Mouse (Mus musculus) myocyte (in vitro differentiated cells): ENCODE measurements at regions not wholly inside any gene's neighbourhood (a gene's known extent, or its start where the extent isn't known, plus 50 kb on each side); places are given as distances from the start of the nearest gene placed in this dataset.

Experiments
- H3K27me3 ChIP-seq: one replicate; pipeline ENCODE4 v1.6.1; 2011; ENCODE audit not compliant: control insufficient read depth, insufficient read depth, insufficient read length
- H3K36me3 ChIP-seq: one replicate; pipeline ENCODE4 v1.6.1; 2011; ENCODE audit not compliant: control insufficient read depth, insufficient read depth
- H3K4me2 ChIP-seq: one replicate; pipeline ENCODE4 v1.6.1; 2011; ENCODE audit warnings: low read depth, control low read depth
- H3K4me3 ChIP-seq: one replicate; pipeline ENCODE4 v1.5.1; 2011; ENCODE audit warnings: mild to moderate bottlenecking, control low read depth, moderate library complexity
- H3K79me2 ChIP-seq: one replicate; pipeline ENCODE4 v1.6.1; 2011; ENCODE audit not compliant: control insufficient read depth, insufficient read depth
- H3ac ChIP-seq: one replicate; pipeline ENCODE4 v1.6.1; 2011; ENCODE audit not compliant: control insufficient read depth, insufficient read length
- CEBPB ChIP-seq: IDR thresholded peaks from 2 replicates; pipeline ENCODE4 v1.6.1; 2011; ENCODE audit warnings: mild to moderate bottlenecking, moderate library complexity; ENCODE audit not compliant: poor library complexity, insufficient read depth, severe bottlenecking
- E2F4 ChIP-seq: IDR thresholded peaks from one replicate; pipeline ENCODE4 v1.6.1; 2011; ENCODE audit warnings: mild to moderate bottlenecking, control low read depth, moderate library complexity; ENCODE audit not compliant: insufficient read depth
- MAX ChIP-seq: IDR thresholded peaks from one replicate; pipeline ENCODE4 v1.6.1; 2011; ENCODE audit warnings: low read depth, mild to moderate bottlenecking, control low read depth
- MYOD1 ChIP-seq, 3 experiments: IDR thresholded peaks; one replicate each; pipeline ENCODE4 v1.6.1; 2011; ENCODE audit warnings: control low read depth in 2 of 3, low read depth in 2 of 3, mild to moderate bottlenecking in 2 of 3, moderate library complexity in 1 of 3; ENCODE audit not compliant: insufficient read length in 2 of 3, control insufficient read depth in 1 of 3
- MYOG ChIP-seq, 3 experiments: IDR thresholded peaks; one replicate each; pipeline ENCODE4 v1.6.1; 2011; ENCODE audit warnings: control low read depth in 2 of 3, low read depth in 2 of 3, mild to moderate bottlenecking in 2 of 3; ENCODE audit not compliant: insufficient read length in 2 of 3, control insufficient read depth in 1 of 3, insufficient read depth in 1 of 3
- POLR2A ChIP-seq: IDR thresholded peaks from one replicate; pipeline ENCODE4 v1.6.1; 2011; ENCODE audit warnings: low read depth, mild to moderate bottlenecking, control low read depth, moderate library complexity; ENCODE audit not compliant: insufficient read length
- POLR2AphosphoS2 ChIP-seq: IDR thresholded peaks from one replicate; pipeline ENCODE4 v1.6.1; 2011; ENCODE audit warnings: low read depth, control low read depth; ENCODE audit not compliant: insufficient read length
- REST ChIP-seq: IDR thresholded peaks from one replicate; pipeline ENCODE4 v1.6.1; 2011; ENCODE audit warnings: mild to moderate bottlenecking, control low read depth, moderate library complexity; ENCODE audit not compliant: insufficient read depth, insufficient read length
- SRF ChIP-seq: IDR thresholded peaks from one replicate; pipeline ENCODE4 v1.6.1; 2011; ENCODE audit warnings: low read depth; ENCODE audit not compliant: control insufficient read depth, insufficient read length
- TCF12 ChIP-seq: IDR thresholded peaks from one replicate; pipeline ENCODE4 v1.6.1; 2011; ENCODE audit warnings: mild to moderate bottlenecking, control low read depth; ENCODE audit not compliant: poor library complexity, insufficient read depth, severe bottlenecking
- TCF3 ChIP-seq: IDR thresholded peaks from one replicate; pipeline ENCODE4 v1.6.1; 2011; ENCODE audit warnings: low read depth, control low read depth; ENCODE audit not compliant: insufficient read length
- USF1 ChIP-seq: IDR thresholded peaks from one replicate; pipeline ENCODE4 v1.6.1; 2011; ENCODE audit warnings: low read depth, mild to moderate bottlenecking, control low read depth, moderate library complexity

DNA sequence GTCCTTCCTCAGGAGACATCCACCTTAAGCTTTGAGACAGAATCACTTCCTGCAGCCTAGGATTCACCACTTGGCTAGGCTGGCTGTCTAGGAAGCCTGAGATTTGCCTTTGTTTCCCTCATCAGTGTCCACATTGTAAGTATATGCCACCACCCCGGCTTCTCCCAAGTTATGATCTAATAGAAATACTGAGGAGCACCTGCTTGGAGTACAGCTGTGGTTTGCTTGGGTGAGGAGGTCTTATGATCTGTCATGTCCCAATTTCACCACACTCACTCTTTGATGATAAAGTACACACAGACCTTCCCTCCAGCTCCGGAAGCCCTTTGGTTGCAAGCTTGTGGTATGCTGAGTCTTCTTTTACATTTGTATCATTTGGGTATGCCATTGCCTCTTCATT is 202.4 kb downstream of the 4930544G11Rik start:
- H3K79me2 ChIP-seq = no peaks in the 10 kb centered on the region
- no peak overlapping the region for H3K4me3 ChIP-seq
- TF ChIP-seq POLR2A (no peak), SRF (no peak), MAX (no peak), USF1 (no peak), POLR2AphosphoS2 (no peak), E2F4 (no peak), MYOD1 (IDR thresholded peaks at IDR 0.05; ENCODE audit: control insufficient read depth in 1 of 3, insufficient read length in 2 of 3, low read depth in 2 of 3) (no peak), CEBPB (no peak), TCF3 (no peak), MYOG (IDR thresholded peaks at IDR 0.05; ENCODE audit: control insufficient read depth in 1 of 3, insufficient read depth in 1 of 3, insufficient read length in 2 of 3, low read depth in 2 of 3) (no peak), REST (no peak), TCF12 (no peak)
- no peak overlapping the region for H3ac ChIP-seq
- no peak overlapping the region for H3K4me2 ChIP-seq
- no peaks in the 10 kb centered on the region for H3K36me3 ChIP-seq
- H3K27me3 ChIP-seq = no peaks in the 10 kb centered on the region

DNA sequence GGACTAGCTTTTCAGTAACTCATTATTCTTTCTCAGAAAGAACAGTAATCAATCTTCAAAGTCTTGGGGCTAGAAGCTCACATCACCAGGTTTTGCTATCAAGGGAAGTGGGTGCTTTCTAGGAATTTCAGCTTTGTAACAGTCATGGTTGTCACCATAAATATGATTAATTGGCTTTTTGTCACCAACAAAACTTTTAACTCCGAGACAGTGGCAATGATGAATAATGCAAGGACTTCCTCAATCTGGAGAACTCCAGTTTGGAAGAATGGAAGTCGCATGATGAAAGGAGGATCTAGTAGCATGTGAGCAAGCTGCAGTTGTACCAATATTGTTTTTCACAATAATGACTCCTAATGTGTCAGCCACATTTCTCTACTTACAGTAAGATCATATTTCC is 208.4 kb downstream of the 4930544G11Rik start:
- Histone ChIP-seq H3K4me3 (no peak overlapping the region), H3K27me3 (no peaks in the 10 kb centered on the region), H3K4me2 (no peak overlapping the region), H3K36me3 (no peaks in the 10 kb centered on the region), H3K79me2 (no peaks in the 10 kb centered on the region), H3ac (no peak overlapping the region)
- TF ChIP-seq MYOD1 (IDR thresholded peaks at IDR 0.05; ENCODE audit: control insufficient read depth in 1 of 3, insufficient read length in 2 of 3, low read depth in 2 of 3) (no peak), POLR2AphosphoS2 (no peak)

DNA sequence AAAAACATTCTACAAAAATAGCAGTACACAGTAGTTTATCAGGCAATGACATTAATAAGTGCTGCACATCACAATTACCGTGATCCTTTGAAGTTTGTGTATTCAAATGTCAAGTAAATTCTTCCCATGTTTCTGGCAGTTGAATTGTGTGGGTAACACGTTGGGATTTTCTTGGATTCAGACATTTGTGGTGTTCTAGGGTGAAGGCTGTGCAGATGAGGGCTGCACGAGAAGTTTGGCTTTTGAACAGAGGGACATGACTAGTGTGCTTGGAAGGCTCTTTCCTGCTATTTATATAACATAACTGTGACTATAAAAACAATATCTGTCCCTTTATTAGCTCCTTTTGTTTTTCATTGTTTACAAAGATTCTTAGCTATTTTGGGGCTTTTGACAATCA is 216.5 kb downstream of the 4930544G11Rik start:
- Histone ChIP-seq H3K4me2 (no peak overlapping the region), H3K27me3 (no peaks in the 10 kb centered on the region), H3ac (no peak overlapping the region), H3K36me3 (no peaks in the 10 kb centered on the region), H3K4me3 (no peak overlapping the region), H3K79me2 (no peaks in the 10 kb centered on the region)
- TF ChIP-seq USF1 = no peak
- no peak for TF ChIP-seq MYOD1 (IDR thresholded peaks at IDR 0.05; ENCODE audit: control insufficient read depth in 1 of 3, insufficient read length in 2 of 3, low read depth in 2 of 3)
- no peak for TF ChIP-seq MAX
- TF ChIP-seq SRF = no peak
- no peak for TF ChIP-seq E2F4
- no peak for TF ChIP-seq TCF12
- TF ChIP-seq REST = no peak
- no peak for TF ChIP-seq CEBPB
- no peak for TF ChIP-seq POLR2AphosphoS2
- no peak for TF ChIP-seq POLR2A

DNA sequence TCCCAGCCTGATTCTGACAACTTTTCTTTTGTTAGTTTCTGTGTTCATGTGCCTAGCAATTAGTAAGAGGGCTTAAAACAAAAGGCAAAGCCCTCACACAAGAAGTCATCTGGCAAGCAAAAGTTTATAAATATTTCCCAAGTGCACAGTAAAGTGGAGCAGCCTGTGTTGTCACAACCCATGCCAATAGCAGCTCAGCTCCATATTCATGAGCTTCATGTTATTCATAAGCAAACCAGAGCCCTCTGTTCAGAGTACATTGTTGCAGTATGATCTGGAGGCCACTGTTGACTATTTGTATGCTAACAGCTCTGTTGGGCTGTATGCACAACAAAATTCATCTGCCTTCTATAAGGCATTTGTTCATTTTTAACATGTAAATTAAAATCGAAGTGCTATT is 245.6 kb downstream of the 4930544G11Rik start:
- Histone ChIP-seq H3K4me3 (no peak overlapping the region), H3K79me2 (no peaks in the 10 kb centered on the region), H3K27me3 (no peaks in the 10 kb centered on the region), H3K36me3 (no peaks in the 10 kb centered on the region), H3ac (no peak overlapping the region), H3K4me2 (no peak overlapping the region)
- TF ChIP-seq REST (no peak), MYOD1 (IDR thresholded peaks at IDR 0.05; ENCODE audit: control insufficient read depth in 1 of 3, insufficient read length in 2 of 3, low read depth in 2 of 3) (no peak), SRF (no peak), USF1 (no peak)

DNA sequence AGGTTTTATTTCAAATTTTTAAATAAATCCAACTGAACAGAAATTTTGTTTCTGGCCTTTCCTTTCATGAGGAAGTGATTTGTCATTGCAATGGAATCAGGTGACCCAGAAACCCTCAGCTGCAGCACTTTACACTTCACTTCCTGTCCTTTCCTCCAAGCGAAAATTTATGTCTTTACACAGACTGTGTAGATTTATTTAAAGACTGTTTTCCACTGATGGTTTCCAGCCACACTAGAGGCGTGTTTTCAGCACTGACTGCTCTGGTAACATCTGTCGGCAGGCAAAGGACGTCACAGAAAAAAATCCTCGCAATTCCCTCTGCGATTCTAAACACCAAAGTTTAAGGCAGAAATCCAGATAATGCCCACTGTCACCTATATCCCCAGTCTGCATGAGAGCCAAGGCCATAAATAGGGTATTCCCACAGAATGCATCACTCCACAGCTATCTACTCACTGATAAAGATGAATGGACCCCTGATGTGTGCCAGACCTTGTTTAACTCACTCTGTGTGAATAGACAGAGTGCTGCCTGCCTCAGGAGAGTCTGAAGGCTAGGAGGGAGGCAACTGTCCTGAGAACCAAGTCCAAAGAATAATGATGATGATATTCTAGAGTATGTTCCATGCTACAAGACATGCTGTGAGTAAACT is 247.9 kb downstream of the 4930544G11Rik start:
- no peak for TF ChIP-seq POLR2AphosphoS2
- TF ChIP-seq USF1 = no peak
- no peak for TF ChIP-seq MYOD1 (IDR thresholded peaks at IDR 0.05; ENCODE audit: control insufficient read depth in 1 of 3, insufficient read length in 2 of 3, low read depth in 2 of 3)
- no peak for TF ChIP-seq CEBPB
- TF ChIP-seq SRF = no peak
- TF ChIP-seq REST = no peak
- no peak for TF ChIP-seq MAX
- TF ChIP-seq TCF12 = no peak
- no peak for TF ChIP-seq MYOG (IDR thresholded peaks at IDR 0.05; ENCODE audit: control insufficient read depth in 1 of 3, insufficient read depth in 1 of 3, insufficient read length in 2 of 3, low read depth in 2 of 3)
- TF ChIP-seq E2F4 = no peak
- TF ChIP-seq TCF3 = no peak
- TF ChIP-seq POLR2A = no peak
- H3K27me3 ChIP-seq = no peaks in the 10 kb centered on the region
- H3K4me3 ChIP-seq = no peak overlapping the region
- H3ac ChIP-seq = no peak overlapping the region
- H3K36me3 ChIP-seq = no peaks in the 10 kb centered on the region
- no peaks in the 10 kb centered on the region for H3K79me2 ChIP-seq
- H3K4me2 ChIP-seq = no peak overlapping the region
